Mouse (Mus musculus) limb, embryonic 11.5 days (tissue): Measurements from ENCODE around the gene A930033H14Rik. TPM values are rescaled to one million over a fixed set of nuclear protein-coding genes. Genes with fewer than 3 reads are reported as not detected.

Source experiments
- ATAC-seq: fragments of 200-750 bp; cut with Nextera tagmentation; 2 replicates; pipeline ENCODE4 v1.8.0; 2017; ENCODE audit warnings: low read depth; ENCODE audit not compliant: insufficient number of reproducible peaks, low FRiP score, low TSS enrichment
- DNase-seq: peaks from one replicate; pipeline ENCODE4 v3.0.0-alpha.2; 2015; ENCODE audit warnings: low spot score
- H3K27ac ChIP-seq: fragments of 300-500 bp; sonication (generic); replicated peaks from 2 replicates; pipeline ENCODE4 v1.5.1; 2014; ENCODE audit warnings: low read depth, mild to moderate bottlenecking, low read length
- H3K27me3 ChIP-seq: fragments of 300-500 bp; sonication (generic); 2 replicates; pipeline ENCODE4 v1.6.1; 2014; ENCODE audit warnings: mild to moderate bottlenecking, low read length, mixed read lengths; ENCODE audit not compliant: control insufficient read depth, insufficient read depth
- H3K36me3 ChIP-seq: fragments of 300-500 bp; sonication (generic); 2 replicates; pipeline ENCODE4 v1.6.1; 2014; ENCODE audit warnings: mild to moderate bottlenecking, low read length, moderate library complexity, mixed read lengths; ENCODE audit not compliant: control insufficient read depth, insufficient read depth
- H3K4me1 ChIP-seq: fragments of 300-500 bp; sonication (generic); 2 replicates; pipeline ENCODE4 v1.6.1; 2014; ENCODE audit warnings: low read length, mixed read lengths; ENCODE audit not compliant: control insufficient read depth, insufficient read depth
- H3K4me2 ChIP-seq: fragments of 300-500 bp; sonication (generic); 2 replicates; pipeline ENCODE4 v1.6.1; 2014; ENCODE audit warnings: low read depth, mild to moderate bottlenecking, moderate library complexity; ENCODE audit not compliant: severe bottlenecking
- H3K4me3 ChIP-seq: fragments of 300-500 bp; sonication (generic); 2 replicates; pipeline ENCODE4 v1.5.1; 2014; ENCODE audit warnings: low read depth, low read length
- H3K9ac ChIP-seq: fragments of 300-500 bp; sonication (generic); 2 replicates; pipeline ENCODE4 v1.6.1; 2014; ENCODE audit warnings: mild to moderate bottlenecking, low read length
- H3K9me3 ChIP-seq: fragments of 300-500 bp; sonication (generic); 2 replicates; pipeline ENCODE4 v1.6.1; 2016; ENCODE audit warnings: low read length; ENCODE audit not compliant: control insufficient read depth
- WGBS: fragments of 180-500 bp; shearing (Covaris S2); extraction: QIAGEN DNeasy Blood & Tissue Kit; methylation state at CpG from one replicate; pipeline ENCODE4 v1.1.7; 2014; 5-methylcytosine and 5-hydroxymethylcytosine counted together
- polyA plus RNA-seq: library from polyadenylated mRNA; unstranded; fragments of >200 nt; fragmentation: Nextera tagmentation; extraction: Ambion mirVana; gene quantifications from 2 replicates; pipeline ENCODE4 v1.2.1, GENCODE M21; 2014

A930033H14Rik gene
- polyA plus RNA-seq, 1 experiment from 2014 or later, result 2.3 TPM

DNA sequence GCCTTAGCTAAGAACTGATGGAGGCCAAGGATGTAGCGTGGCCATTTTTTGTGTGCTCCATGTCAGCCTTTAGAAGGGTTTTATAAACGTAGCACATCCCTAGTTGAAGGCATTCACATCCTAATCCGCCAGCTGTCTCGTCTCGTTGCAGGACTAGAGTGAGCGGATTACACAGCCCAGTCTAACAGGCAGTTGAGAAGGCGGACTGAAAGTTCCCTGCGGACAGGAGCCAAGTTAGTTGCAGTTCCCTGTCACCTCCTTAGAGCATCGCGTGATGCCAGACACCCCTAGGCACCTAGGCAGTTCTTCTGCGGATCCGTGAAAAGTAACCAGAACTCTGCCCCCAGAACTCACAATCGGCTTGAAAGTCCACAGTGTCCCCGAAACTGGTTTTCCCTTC is 922 bp downstream of the A930033H14Rik start:
- peak overlapping the region; percentile 96 for H3K9ac ChIP-seq
- no peak for ATAC-seq
- WGBS, result 4% methylated on average over 14 of the region's 14 CpGs
- H3K36me3 ChIP-seq, result peaks cover 4% of the 10 kb centered on the region; the same call in 1 of the 2 replicates
- H3K27me3 ChIP-seq, result no peaks in the 10 kb centered on the region
- no peaks in the 10 kb centered on the region for H3K4me1 ChIP-seq
- peak overlapping the region; percentile 79 for H3K4me2 ChIP-seq
- H3K27ac ChIP-seq, result peak overlapping the region; percentile 98
- no peaks in the 10 kb centered on the region for H3K9me3 ChIP-seq
- DNase-seq, result peak; percentile 65
- H3K4me3 ChIP-seq, result peak overlapping the region; percentile 75

DNA sequence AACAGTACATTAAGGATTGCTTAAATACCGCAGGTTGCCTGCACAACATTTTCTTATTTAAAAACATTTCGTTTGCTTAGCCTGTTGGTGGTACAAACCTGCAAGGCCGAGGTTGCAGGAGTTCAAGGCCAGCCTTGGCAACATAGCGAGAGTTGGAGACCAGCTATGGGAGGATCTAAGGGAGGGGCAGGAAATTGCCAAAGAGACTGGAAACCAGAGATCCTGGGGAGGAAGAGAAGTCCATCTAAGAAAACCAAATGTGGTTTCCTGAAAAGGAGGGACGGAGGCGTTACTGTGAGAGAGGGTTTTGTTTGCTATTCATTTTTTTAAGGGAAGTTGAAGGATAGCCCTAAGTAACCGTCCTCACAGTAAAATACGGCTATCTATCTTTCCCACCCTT is 1.3 kb downstream of the A930033H14Rik start:
- WGBS, result 65% methylated on average over 8 of the region's 8 CpGs
- H3K27ac ChIP-seq, result peak overlapping the region; percentile 98; the same call in 1 of the 2 replicates
- ATAC-seq, result no peak
- peaks cover 4% of the 10 kb centered on the region; the same call in 1 of the 2 replicates for H3K36me3 ChIP-seq
- peak overlapping the region; percentile 75 for H3K4me3 ChIP-seq
- DNase-seq, result no peak
- no peaks in the 10 kb centered on the region for H3K27me3 ChIP-seq
- H3K9me3 ChIP-seq, result no peaks in the 10 kb centered on the region
- peak overlapping the region; percentile 96 for H3K9ac ChIP-seq
- H3K4me2 ChIP-seq, result peak overlapping the region; percentile 79
- no peaks in the 10 kb centered on the region for H3K4me1 ChIP-seq

- Histone ChIP-seq H3K27ac (no peak overlapping the region), H3K4me3 (no peak overlapping the region), H3K4me1 (no peaks in the 10 kb centered on the region), H3K9ac (no peak overlapping the region), H3K36me3 (no peaks in the 10 kb centered on the region), H3K9me3 (no peaks in the 10 kb centered on the region), H3K27me3 (no peaks in the 10 kb centered on the region), H3K4me2 (no peak overlapping the region)
- no peak for ATAC-seq
- no peak for DNase-seq
- WGBS, result 76% methylated on average over 5 of the region's 5 CpGs
These were observed 2.2 kb downstream of the A930033H14Rik start for GRCm38 (mm10) chr10:69210659-69211058.

GRCm38 (mm10) chr10:69210006-69210405 is 2.9 kb downstream of the A930033H14Rik start:
- no peak for DNase-seq
- no peaks in the 10 kb centered on the region for H3K36me3 ChIP-seq
- H3K9ac ChIP-seq, result no peak overlapping the region
- H3K4me2 ChIP-seq, result no peak overlapping the region
- 96% methylated on average over 10 of the region's 10 CpGs for WGBS
- H3K27ac ChIP-seq, result no peak overlapping the region
- no peaks in the 10 kb centered on the region for H3K9me3 ChIP-seq
- H3K4me3 ChIP-seq, result no peak overlapping the region
- H3K27me3 ChIP-seq, result no peaks in the 10 kb centered on the region
- no peak for ATAC-seq
- H3K4me1 ChIP-seq, result no peaks in the 10 kb centered on the region

GRCm38 (mm10) chr10:69208705-69209104 is 4.2 kb downstream of the A930033H14Rik start:
- Histone ChIP-seq H3K36me3 (no peaks in the 10 kb centered on the region), H3K27me3 (no peaks in the 10 kb centered on the region), H3K27ac (no peak overlapping the region), H3K4me3 (no peak overlapping the region), H3K4me1 (no peaks in the 10 kb centered on the region), H3K4me2 (no peak overlapping the region), H3K9me3 (no peaks in the 10 kb centered on the region), H3K9ac (no peak overlapping the region)
- DNase-seq (no peak), ATAC-seq (no peak)
- 93% methylated on average over 3 of the region's 3 CpGs for WGBS

DNA sequence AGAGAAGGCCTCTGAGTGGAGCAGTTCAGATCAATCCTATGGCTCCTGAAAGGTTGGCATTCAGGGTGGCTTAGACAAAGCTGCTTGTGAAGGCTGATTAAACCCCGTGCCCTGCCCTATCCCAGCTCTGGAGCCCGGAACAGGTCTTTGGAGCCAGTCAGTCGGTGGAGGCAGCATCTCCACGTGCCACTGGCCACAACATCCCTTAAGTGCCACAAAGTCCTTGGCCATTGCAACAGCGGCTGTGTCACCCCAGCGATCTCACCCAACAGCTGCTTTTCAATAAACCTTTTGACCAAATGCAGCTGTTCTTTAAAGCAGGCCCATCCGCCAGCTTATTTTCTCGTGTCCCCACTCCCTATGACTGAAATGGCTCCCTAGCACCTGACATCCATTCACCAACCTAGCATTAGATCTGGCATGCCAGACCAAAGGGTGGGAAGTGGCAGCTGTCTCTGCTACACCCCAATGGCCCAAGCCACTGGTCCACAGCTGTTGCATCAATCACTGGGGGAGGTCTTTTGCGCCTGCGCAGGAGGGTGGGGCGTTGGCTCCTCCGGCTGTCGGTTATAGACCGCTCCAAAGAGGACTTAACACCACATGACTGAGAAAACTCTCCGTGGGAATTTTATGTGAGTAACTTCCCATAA is 4.8 kb downstream of the A930033H14Rik start:
- H3K9me3 ChIP-seq, result no peaks in the 10 kb centered on the region
- no peak overlapping the region for H3K27ac ChIP-seq
- no peak overlapping the region for H3K4me3 ChIP-seq
- H3K36me3 ChIP-seq, result no peaks in the 10 kb centered on the region
- H3K4me2 ChIP-seq, result no peak overlapping the region
- DNase-seq, result no peak
- no peak for ATAC-seq
- 84% methylated on average over 15 of the region's 15 CpGs for WGBS
- no peaks in the 10 kb centered on the region for H3K27me3 ChIP-seq
- no peaks in the 10 kb centered on the region for H3K4me1 ChIP-seq
- no peak overlapping the region for H3K9ac ChIP-seq

GRCm38 (mm10) chr10:69207481-69207880 is 5.4 kb downstream of the A930033H14Rik start:
- H3K4me1 ChIP-seq, result no peaks in the 10 kb centered on the region
- no peak overlapping the region for H3K4me3 ChIP-seq
- WGBS, result 86% methylated on average over 7 of the region's 7 CpGs
- H3K36me3 ChIP-seq, result no peaks in the 10 kb centered on the region
- H3K4me2 ChIP-seq, result no peak overlapping the region
- no peaks in the 10 kb centered on the region for H3K27me3 ChIP-seq
- ATAC-seq (no peak), DNase-seq (no peak)
- H3K9me3 ChIP-seq, result no peaks in the 10 kb centered on the region
- no peak overlapping the region for H3K27ac ChIP-seq
- H3K9ac ChIP-seq, result no peak overlapping the region

- Histone ChIP-seq H3K27me3 (no peaks in the 10 kb centered on the region), H3K9ac (no peak overlapping the region), H3K9me3 (no peaks in the 10 kb centered on the region), H3K4me3 (no peak overlapping the region), H3K27ac (no peak overlapping the region), H3K36me3 (no peaks in the 10 kb centered on the region), H3K4me2 (no peak overlapping the region), H3K4me1 (no peaks in the 10 kb centered on the region)
- 92% methylated on average over 6 of the region's 6 CpGs for WGBS
- DNase-seq, result no peak
- ATAC-seq, result no peak
These were observed 6.8 kb downstream of the A930033H14Rik start for GRCm38 (mm10) chr10:69206081-69206480.
